Mouse (Mus musculus) spleen, adult 2 months (tissue): ENCODE measurements around the gene Musk. TPM values are rescaled to one million over a fixed set of nuclear protein-coding genes. Genes with fewer than 3 reads are reported as not detected.

Experiments used
- DNase-seq, 2 experiments: peaks; one replicate each; pipeline versions ENCODE4 v3.0.0 to v3.0.0-alpha.2; 2012 to 2021; ENCODE audit warnings: low spot score in 2 of 2, low read depth in 1 of 2
- H3K27ac ChIP-seq: fragments of 200-500 bp; 2 replicates; pipeline ENCODE4 v1.5.1; 2012; ENCODE audit warnings: low read length, inconsistent platforms; ENCODE audit not compliant: insufficient read depth
- H3K27me3 ChIP-seq: fragments of 200-500 bp; 2 replicates; pipeline ENCODE4 v1.6.1; 2012; ENCODE audit warnings: mild to moderate bottlenecking, moderate library complexity, low read length, inconsistent platforms; ENCODE audit not compliant: control insufficient read depth, insufficient read depth
- H3K36me3 ChIP-seq: fragments of 200-500 bp; 2 replicates; pipeline ENCODE4 v1.6.1; 2012; ENCODE audit warnings: mild to moderate bottlenecking, low read length, inconsistent platforms; ENCODE audit not compliant: control insufficient read depth, insufficient read depth
- H3K4me1 ChIP-seq: fragments of 200-500 bp; 2 replicates; pipeline ENCODE4 v1.6.1; 2011; ENCODE audit warnings: inconsistent platforms; ENCODE audit not compliant: control insufficient read depth, insufficient read depth, insufficient read length
- H3K4me3 ChIP-seq: fragments of 200-500 bp; 2 replicates; pipeline ENCODE4 v1.5.1; 2011; ENCODE audit warnings: mild to moderate bottlenecking, inconsistent platforms; ENCODE audit not compliant: insufficient read depth, insufficient read length; ENCODE audit errors: extremely low read depth
- CTCF ChIP-seq: fragments of 200-500 bp; IDR thresholded peaks from 2 replicates; pipeline ENCODE4 v1.5.1; 2011; ENCODE audit warnings: mild to moderate bottlenecking, inconsistent platforms; ENCODE audit not compliant: insufficient read depth, insufficient read length, insufficient replicate concordance; ENCODE audit errors: extremely low read depth
- POLR2A ChIP-seq: fragments of 200-500 bp; IDR thresholded peaks from 2 replicates; pipeline ENCODE4 v1.6.1; 2011; ENCODE audit warnings: low read depth, low read length, inconsistent platforms
- WGBS: fragments of 180-500 bp; shearing (Covaris S2); methylation state at CpG from one replicate; pipeline ENCODE4 v1.1.7; 2018; 5-methylcytosine and 5-hydroxymethylcytosine counted together
- polyA plus RNA-seq: library from polyadenylated mRNA; depleted of rRNA; stranded (reverse); fragments of >200 nt; gene quantifications from 2 replicates; pipeline ENCODE4 v1.2.3, GENCODE M21; 2012

Gene Musk
- polyA plus RNA-seq, 1 experiment = not detected

- WGBS = 71% methylated on average over 9 of the region's 9 CpGs
- Histone ChIP-seq H3K36me3 (no peaks in the 10 kb centered on the region), H3K27me3 (no peaks in the 10 kb centered on the region), H3K4me1 (no peaks in the 10 kb centered on the region), H3K4me3 (no peak overlapping the region), H3K27ac (no peak overlapping the region)
- TF ChIP-seq POLR2A = no peak
- no peak for TF ChIP-seq CTCF
- DNase-seq = no peak
Observed at GRCm38 (mm10) chr4:58286368-58287090, 769 bp downstream of the Musk start.

GRCm38 (mm10) chr4:58288753-58289152 is 3.0 kb downstream of the Musk start:
- no peaks in the 10 kb centered on the region for H3K27me3 ChIP-seq
- no peaks in the 10 kb centered on the region for H3K4me1 ChIP-seq
- no peaks in the 10 kb centered on the region for H3K36me3 ChIP-seq
- TF ChIP-seq CTCF (no peak), POLR2A (no peak)
- 81% methylated on average over 5 of the region's 5 CpGs for WGBS
- no peak overlapping the region for H3K4me3 ChIP-seq
- DNase-seq = no peak
- no peak overlapping the region for H3K27ac ChIP-seq

GRCm38 (mm10) chr4:58291828-58292227 is 6.1 kb downstream of the Musk start:
- no peak overlapping the region for H3K4me3 ChIP-seq
- no peaks in the 10 kb centered on the region for H3K27me3 ChIP-seq
- H3K36me3 ChIP-seq = no peaks in the 10 kb centered on the region
- H3K27ac ChIP-seq = no peak overlapping the region
- WGBS = 82% methylated on average over 1 of the region's 1 CpGs
- TF ChIP-seq POLR2A (no peak), CTCF (no peak)
- H3K4me1 ChIP-seq = no peaks in the 10 kb centered on the region
- DNase-seq = no peak

GRCm38 (mm10) chr4:58293099-58293498 is 7.3 kb downstream of the Musk start:
- Histone ChIP-seq H3K4me1 (no peaks in the 10 kb centered on the region), H3K27me3 (no peaks in the 10 kb centered on the region), H3K27ac (no peak overlapping the region), H3K4me3 (no peak overlapping the region), H3K36me3 (no peaks in the 10 kb centered on the region)
- DNase-seq = no peak
- TF ChIP-seq POLR2A = no peak
- TF ChIP-seq CTCF = no peak
- WGBS = 83% methylated on average over 3 of the region's 3 CpGs

GRCm38 (mm10) chr4:58303862-58304261 is 18.1 kb downstream of the Musk start:
- H3K4me1 ChIP-seq = peaks cover 3% of the 10 kb centered on the region; the same call in 1 of the 2 replicates
- no peaks in the 10 kb centered on the region for H3K36me3 ChIP-seq
- H3K4me3 ChIP-seq = no peak overlapping the region
- TF ChIP-seq CTCF = no peak
- no peak for TF ChIP-seq POLR2A
- WGBS = 16% methylated on average over 5 of the region's 5 CpGs
- H3K27ac ChIP-seq = no peak overlapping the region
- no peaks in the 10 kb centered on the region for H3K27me3 ChIP-seq
- no peak for DNase-seq

- Histone ChIP-seq H3K27me3 (no peaks in the 10 kb centered on the region), H3K4me1 (peaks cover 3% of the 10 kb centered on the region; the same call in 1 of the 2 replicates), H3K36me3 (no peaks in the 10 kb centered on the region), H3K4me3 (no peak overlapping the region), H3K27ac (no peak overlapping the region)
- no peak for TF ChIP-seq POLR2A
- DNase-seq = peak in 1 of 2 experiments; percentile 5
- 1% methylated on average over 7 of the region's 7 CpGs for WGBS
Observed at GRCm38 (mm10) chr4:58304564-58304963, 18.8 kb downstream of the Musk start.

GRCm38 (mm10) chr4:58307421-58307820 is 21.7 kb downstream of the Musk start:
- H3K36me3 ChIP-seq = no peaks in the 10 kb centered on the region
- H3K4me1 ChIP-seq = peaks cover 3% of the 10 kb centered on the region; the same call in 1 of the 2 replicates
- TF ChIP-seq POLR2A (no peak), CTCF (no peak)
- no peak overlapping the region for H3K4me3 ChIP-seq
- DNase-seq = no peak
- 84% methylated on average over 2 of the region's 2 CpGs for WGBS
- no peak overlapping the region for H3K27ac ChIP-seq
- no peaks in the 10 kb centered on the region for H3K27me3 ChIP-seq
